Mouse (Mus musculus) left cerebral cortex, adult 2 months (tissue): ENCODE results near the gene Gm21860. TPM values are rescaled to one million over a fixed set of nuclear protein-coding genes. Genes with fewer than 3 reads are reported as not detected.
"Not testable (repeated sequence)": the region's sequence is repeated elsewhere in the genome, so short reads cannot be mapped to it uniquely, and the experiment has no call there.

Experiments
- DNase-seq, 2 experiments: peaks; one replicate each; pipeline ENCODE4 v3.0.0; 2021 to 2022; ENCODE audit warnings: low spot score in 2 of 2, mixed read lengths in 1 of 2; ENCODE audit errors: extremely low spot score in 1 of 2
- H3K27ac ChIP-seq: fragments of 200-600 bp; 2 replicates; pipeline ENCODE4 v1.8.1; 2022
- H3K4me3 ChIP-seq: fragments of 200-600 bp; 2 replicates; pipeline ENCODE4 v1.8.1; 2022
- intact Hi-C: fragments of 180-260 bp; cut with DNase I; formaldehyde crosslinking; loops from one replicate; pipeline ENCODE4 v1.15.1; 2025
- total RNA-seq, 2 experiments: library from RNA; stranded (reverse); gene quantifications; 2 replicates each; pipeline ENCODE4 v1.2.3; 2021

The Gm21860 gene
- total RNA-seq, 2 experiments from 2014 or later: not detected

DNA sequence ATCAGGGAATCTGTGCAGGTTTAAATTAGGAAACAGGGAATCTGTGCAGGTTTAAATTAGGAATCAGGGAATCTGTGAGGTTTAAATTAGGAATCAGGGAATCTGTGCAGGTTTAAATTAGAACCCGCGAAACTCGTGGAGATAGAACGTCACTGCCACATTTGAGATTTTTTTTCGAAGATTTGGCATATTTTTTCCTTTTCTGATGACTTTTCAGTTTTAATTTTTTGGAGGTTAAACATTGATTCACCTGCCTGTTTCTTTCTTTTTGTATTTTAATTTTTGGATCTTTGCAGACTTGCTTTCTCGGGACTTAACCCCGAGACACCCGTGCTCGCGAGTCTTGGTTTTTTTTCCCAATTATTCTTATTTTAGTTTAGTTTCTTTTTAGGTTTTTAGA lies 29.5 kb downstream of the Gm21860 start:
- intact Hi-C loops, DNase-seq, H3K4me3 ChIP-seq, H3K27ac ChIP-seq: not testable (repeated sequence)

DNA sequence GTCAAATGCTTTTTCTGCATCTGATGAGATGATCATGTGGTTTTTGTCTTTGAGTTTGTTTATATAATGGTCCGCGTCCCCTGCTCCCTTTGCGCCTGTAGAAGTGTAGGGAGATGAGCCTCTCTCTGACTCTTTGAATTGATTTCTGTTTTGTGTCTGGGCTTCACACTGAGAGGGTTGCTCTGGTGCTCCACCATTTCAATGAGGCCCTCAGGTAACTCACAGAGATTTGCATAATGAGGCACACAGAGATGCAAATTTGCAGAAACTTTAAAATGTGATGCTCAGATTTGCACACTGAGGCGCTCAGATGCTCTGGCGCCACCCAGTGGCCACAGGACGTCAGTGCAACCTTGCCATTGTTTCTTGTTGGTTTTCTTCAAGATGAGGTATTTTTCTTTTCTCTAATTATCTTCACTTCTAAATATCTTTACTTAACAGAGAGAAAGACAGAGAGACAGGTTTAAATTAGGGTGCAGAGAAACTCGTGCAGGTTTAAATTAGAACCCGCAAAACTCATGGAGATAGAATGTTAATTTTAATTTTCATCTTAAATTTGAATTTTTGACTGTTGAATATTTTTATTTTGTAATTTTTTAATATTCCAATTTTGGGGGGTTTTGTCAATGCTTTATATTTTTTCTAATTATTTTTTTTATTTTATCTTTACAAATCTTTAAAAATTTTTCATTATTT lies 30.5 kb downstream of the Gm21860 start:
- intact Hi-C loops, H3K27ac ChIP-seq, H3K4me3 ChIP-seq: not testable (repeated sequence)
- DNase-seq: peak; percentile 8 to 31

DNA sequence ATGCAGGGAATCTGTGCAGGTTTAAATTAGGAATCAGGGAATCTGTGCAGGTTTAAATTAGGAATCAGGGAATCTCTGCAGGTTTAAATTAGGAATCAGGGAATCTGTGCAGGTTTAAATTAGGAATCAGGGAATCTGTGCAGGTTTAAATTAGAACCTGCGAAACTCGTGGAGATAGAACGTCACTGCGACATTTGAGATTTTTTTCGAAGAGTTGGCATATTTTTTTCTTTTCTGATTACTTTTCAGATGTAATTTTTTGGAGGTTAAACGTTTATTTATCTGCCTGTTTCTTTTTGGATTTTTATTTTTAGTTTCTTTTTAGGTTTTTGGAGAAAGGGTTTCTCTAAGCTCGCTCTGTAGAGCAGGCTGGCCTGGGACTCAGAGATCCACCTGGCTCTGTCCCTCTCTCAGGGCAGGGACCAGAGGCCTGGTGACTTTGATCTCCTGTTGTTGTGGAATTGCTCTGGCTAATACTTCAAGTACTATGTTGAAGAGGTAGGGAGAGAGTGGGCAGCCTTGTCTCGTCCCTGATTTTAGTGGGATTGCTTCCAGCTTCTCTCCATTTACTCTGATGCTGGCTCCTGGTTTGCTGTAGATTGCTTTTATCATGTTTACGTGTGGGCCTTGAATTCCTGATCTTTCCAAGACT lies 31.2 kb downstream of the Gm21860 start:
- intact Hi-C loops, H3K4me3 ChIP-seq, H3K27ac ChIP-seq: not testable (repeated sequence)
- DNase-seq: peak; percentile 58 to 60

GRCm38 (mm10) chrY:90720505-90720904 lies 34.1 kb downstream of the Gm21860 start:
- H3K4me3 ChIP-seq, intact Hi-C loops, DNase-seq, H3K27ac ChIP-seq: not testable (repeated sequence)

- intact Hi-C loops: not testable (repeated sequence)
These were observed 35.0 kb downstream of the Gm21860 start for GRCm38 (mm10) chrY:90719403-90720232.

DNA sequence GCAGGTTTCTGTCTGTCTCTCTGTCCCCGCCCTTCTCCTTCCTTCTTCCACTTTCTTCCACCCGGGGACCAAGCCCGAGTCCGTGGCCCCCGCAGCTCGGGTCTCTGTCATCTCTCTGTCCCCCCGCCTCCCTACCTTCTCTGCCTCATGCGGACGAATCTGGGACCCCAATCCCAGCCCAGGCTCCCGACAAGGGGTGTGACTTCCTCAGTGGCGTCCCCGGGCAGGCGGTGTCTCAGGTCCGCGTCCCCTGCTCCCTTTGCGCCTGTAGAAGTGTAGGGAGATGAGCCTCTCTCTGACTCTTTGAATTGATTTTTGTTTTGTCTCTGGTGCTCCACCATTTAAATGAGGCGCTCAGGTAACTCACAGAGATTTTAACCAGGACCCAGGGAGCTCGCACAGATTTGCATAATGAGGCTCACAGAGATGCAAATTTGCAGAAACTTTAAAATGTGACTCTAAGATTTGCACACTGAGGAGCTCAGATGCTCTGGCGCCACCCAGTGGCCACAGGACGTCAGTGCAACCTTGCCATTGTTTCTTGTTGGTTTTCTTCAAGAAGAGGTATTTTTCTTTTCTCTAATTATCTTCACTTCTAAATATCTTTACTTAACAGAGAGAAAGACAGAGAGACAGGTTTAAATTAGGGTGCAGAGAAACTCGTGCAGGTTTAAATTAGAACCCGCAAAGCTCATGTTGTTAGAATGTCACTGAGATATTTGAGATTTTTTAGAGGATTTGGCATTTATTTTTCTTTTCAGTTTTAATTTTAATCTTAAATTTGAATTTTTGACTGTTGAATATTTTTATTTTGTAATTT lies 35.8 kb downstream of the Gm21860 start:
- H3K4me3 ChIP-seq, H3K27ac ChIP-seq, intact Hi-C loops: not testable (repeated sequence)
- peak; percentile 63 to 67 for DNase-seq

More at GRCm38 (mm10) chrY:90719403-90720232, 35.0 kb downstream of the Gm21860 start:
- not testable (repeated sequence) for H3K27ac ChIP-seq, DNase-seq, H3K4me3 ChIP-seq

GRCm38 (mm10) chrY:90718021-90718420 lies 36.6 kb downstream of the Gm21860 start:
- DNase-seq, intact Hi-C loops, H3K27ac ChIP-seq, H3K4me3 ChIP-seq: not testable (repeated sequence)

DNA sequence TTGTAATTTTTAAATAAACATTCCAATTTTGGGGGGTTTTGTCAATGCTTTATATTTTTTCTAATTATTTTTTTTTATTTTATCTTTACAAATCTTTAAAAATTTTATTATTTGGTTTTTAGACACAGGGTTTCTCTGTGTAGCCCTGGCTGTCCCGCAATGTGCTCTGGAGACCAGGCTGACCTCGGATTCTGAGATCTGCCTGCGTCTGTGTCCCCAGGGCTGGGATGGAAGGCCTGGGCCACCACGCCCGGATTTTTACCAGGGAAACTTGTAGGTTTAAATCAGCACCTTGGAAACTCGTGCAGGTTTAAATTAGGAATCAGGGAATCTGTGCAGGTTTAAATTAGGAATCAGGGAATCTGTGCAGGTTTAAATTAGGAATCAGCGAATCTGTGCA lies 37.1 kb downstream of the Gm21860 start:
- intact Hi-C loops, H3K27ac ChIP-seq, H3K4me3 ChIP-seq: not testable (repeated sequence)
- DNase-seq: peak; percentile 19 to 51

Other genes starting within 250 kb of the Gm21860 start
- gene Gm47283, start 29.9 kb upstream of the Gm21860 start, total RNA-seq: not detected
- gene Gm21748, start 84.4 kb upstream of the Gm21860 start, total RNA-seq: not detected